Mouse (Mus musculus) G1E-ER4 (cell line): Measurements from ENCODE around the gene Brsk2. TPM values are rescaled to one million over a fixed set of nuclear protein-coding genes. Genes with fewer than 3 reads are reported as not detected.

Experiments
- GATA1 ChIP-seq: IDR thresholded peaks from one replicate; pipeline ENCODE4 v1.8.0; 2012; ENCODE audit warnings: low read length, inconsistent platforms
- polyA plus RNA-seq: library from polyadenylated mRNA; stranded (reverse); fragments of >175 nt; gene quantifications from 2 replicates; pipeline ENCODE4 v1.2.3, GENCODE M21; 2012

Brsk2 gene
- polyA plus RNA-seq, 1 experiment: 0.02 TPM

GRCm38 (mm10) chr7:141991183-141991582 lies 41.6 kb downstream of the Brsk2 start:
- TF ChIP-seq GATA1: no peak

- TF ChIP-seq GATA1: no peak
Measured at GRCm38 (mm10) chr7:141994121-141994520, 44.6 kb downstream of the Brsk2 start.

- TF ChIP-seq GATA1: no peak
Measured at GRCm38 (mm10) chr7:142000661-142001060, 51.1 kb downstream of the Brsk2 start.

- TF ChIP-seq GATA1: no peak
Measured at GRCm38 (mm10) chr7:142001597-142002340, 52.2 kb downstream of the Brsk2 start.

GRCm38 (mm10) chr7:142016562-142016961 lies 67.0 kb downstream of the Brsk2 start:
- no peak for TF ChIP-seq GATA1

- TF ChIP-seq GATA1: no peak
Measured at GRCm38 (mm10) chr7:142019699-142020098, 70.1 kb downstream of the Brsk2 start.

GRCm38 (mm10) chr7:142020827-142021226 lies 71.3 kb downstream of the Brsk2 start:
- TF ChIP-seq GATA1: no peak

- TF ChIP-seq GATA1: no peak
Measured at GRCm38 (mm10) chr7:142025196-142025595, 75.6 kb downstream of the Brsk2 start.

- TF ChIP-seq GATA1: no peak
Measured at GRCm38 (mm10) chr7:142025926-142026325, 76.4 kb downstream of the Brsk2 start.

GRCm38 (mm10) chr7:142030073-142030472 lies 80.5 kb downstream of the Brsk2 start:
- TF ChIP-seq GATA1: no peak

- no peak for TF ChIP-seq GATA1
Measured at GRCm38 (mm10) chr7:142034198-142034597, 84.6 kb downstream of the Brsk2 start.

GRCm38 (mm10) chr7:142035048-142035811 lies 85.7 kb downstream of the Brsk2 start:
- no peak for TF ChIP-seq GATA1

- TF ChIP-seq GATA1: no peak
Measured at GRCm38 (mm10) chr7:142037553-142038170, 88.1 kb downstream of the Brsk2 start.

- TF ChIP-seq GATA1: no peak
Measured at GRCm38 (mm10) chr7:142040756-142041155, 91.2 kb downstream of the Brsk2 start.

GRCm38 (mm10) chr7:142045344-142045743 lies 95.8 kb downstream of the Brsk2 start:
- no peak for TF ChIP-seq GATA1

- TF ChIP-seq GATA1: no peak
Measured at GRCm38 (mm10) chr7:142045932-142046331, 96.4 kb downstream of the Brsk2 start.

GRCm38 (mm10) chr7:142050536-142050935 lies 101.0 kb downstream of the Brsk2 start:
- TF ChIP-seq GATA1: no peak

Other genes starting within 250 kb of the Brsk2 start
- not detected in 2 replicates for gene Muc5ac, start 160.8 kb upstream of the Brsk2 start, polyA plus RNA-seq
- not detected in 2 replicates for gene Muc5b, start 110.7 kb upstream of the Brsk2 start, polyA plus RNA-seq
- gene Tollip, start 31.2 kb upstream of the Brsk2 start, polyA plus RNA-seq: 62.0 and 70.2 TPM in 2 replicates
- 38.6 and 39.4 TPM in 2 replicates for gene Mob2, start 111.3 kb downstream of the Brsk2 start, polyA plus RNA-seq
- gene Dusp8, start 146.1 kb downstream of the Brsk2 start, polyA plus RNA-seq: 0.24 and 0.28 TPM in 2 replicates
- gene Gm45618, start 171.0 kb downstream of the Brsk2 start, polyA plus RNA-seq: not detected in 2 replicates
- not detected in 2 replicates for gene Gm39115, start 186.3 kb downstream of the Brsk2 start, polyA plus RNA-seq
- gene Gm45337, start 194.9 kb downstream of the Brsk2 start, polyA plus RNA-seq: not detected in 2 replicates
- not detected in 2 replicates for gene Gm29735, start 207.4 kb downstream of the Brsk2 start, polyA plus RNA-seq
- gene Gm4553, start 216.0 kb downstream of the Brsk2 start, polyA plus RNA-seq: not detected in 2 replicates
- gene Krtap5-2, start 226.3 kb downstream of the Brsk2 start, polyA plus RNA-seq: not detected in 2 replicates
- not detected in 2 replicates for gene Gm10153, start 240.6 kb downstream of the Brsk2 start, polyA plus RNA-seq